In genomic region chr15:94584738-94585137, GRCm38 (mm10) we compare ENCODE assay signal across 16 mouse cellular contexts. TPM values are rescaled to one million over a fixed set of nuclear protein-coding genes. Genes with fewer than 3 reads are reported as not detected.
DNase-seq lines count a peak whose midpoint lies in the region; ATAC-seq and TF ChIP-seq lines count a peak whose summit lies in the region.
"Had no signal": no experiment of that assay in that cellular context is flagged by ENCODE, and none has a peak within 500 bp of the region (broad histone marks: within the 10 kb centered on the region; RNA-seq: fewer than 3 reads in every experiment).

No protein-coding gene starts in this region.

- intact Hi-C loops in left cerebral cortex, adult 2 months (cut with DNase I) = no loop called here
- intact Hi-C loops in left cerebral cortex, postnatal 25 days (cut with DNase I) = no loop called here

- no peak overlapping the region for H3K9ac ChIP-seq in hindbrain, embryonic 11.5 days (ENCODE audit: low read depth, low read length)
- H3K9ac ChIP-seq: hindbrain, embryonic 15.5 days; kidney, embryonic 15.5 days had no signal

- H3K9me3 ChIP-seq in hindbrain, embryonic 11.5 days (ENCODE audit: control insufficient read depth, low read length) = no peaks in the 10 kb centered on the region
- H3K9me3 ChIP-seq: hindbrain, embryonic 15.5 days; kidney, embryonic 15.5 days had no signal

- no peak overlapping the region for H3K4me3 ChIP-seq in left cerebral cortex, adult 2 months
- H3K4me3 ChIP-seq in hindbrain, embryonic 11.5 days (ENCODE audit: low read depth, low read length) = no peak overlapping the region
- H3K4me3 ChIP-seq: erythroblast, embryonic 14.5 days; hindbrain, embryonic 15.5 days; kidney, embryonic 15.5 days had no signal

- TF ChIP-seq CTCF in left cerebral cortex, adult 2 months (IDR thresholded peaks at IDR 0.05) = peak; percentile 13

- H3K36me3 ChIP-seq in hindbrain, embryonic 11.5 days (ENCODE audit: control insufficient read depth, insufficient read depth, low read length) = peaks cover 13% of the 10 kb centered on the region; the same call in 1 of the 2 replicates

- DNase-seq in left cerebral cortex, adult 2 months (ENCODE audit: extremely low spot score in 1 of 2, low spot score in 2 of 2) = no peak
- DNase-seq in left cerebral cortex, postnatal 25 days (ENCODE audit: low spot score in 2 of 2) = no peak
- DNase-seq in A20 (ENCODE audit: low read depth, low spot score) (peak; percentile 27), ES-CJ7 (ENCODE audit: low read depth, low spot score) (peak; percentile 45)
- DNase-seq in spleen, postnatal 36 days (ENCODE audit: low spot score in 2 of 2) = no peak
- DNase-seq in hindbrain, embryonic 11.5 days (ENCODE audit: low spot score) = no peak
- DNase-seq: adrenal gland, adult 8-10 months; cerebellum, postnatal 10 days; right cerebral cortex, adult 18-20 months; thymus, adult 2 months had no signal

- H3K4me1 ChIP-seq in hindbrain, embryonic 11.5 days (replicated peaks; ENCODE audit: control insufficient read depth, insufficient read depth, low read length) = no peaks in the 10 kb centered on the region

- WGBS in hindbrain, embryonic 11.5 days = 88% methylated on average over 4 of the region's 4 CpGs

- H3K27ac ChIP-seq in left cerebral cortex, adult 2 months = no peak overlapping the region
- H3K27ac ChIP-seq in hindbrain, embryonic 11.5 days (ENCODE audit: low read depth, low read length) = no peak overlapping the region
- H3K27ac ChIP-seq: hindbrain, embryonic 15.5 days; kidney, embryonic 15.5 days had no signal

- ATAC-seq in megakaryocyte progenitor cell, adult 5-6 weeks (replicated peaks; ENCODE audit: poor library complexity) = 0 out of 2 replicates have a peak, but pooled peaks have one; percentile 40
- ATAC-seq in hindbrain, embryonic 11.5 days (ENCODE audit: low FRiP score) = no peak

- H3K27me3 ChIP-seq in hindbrain, embryonic 11.5 days (ENCODE audit: control insufficient read depth, insufficient read depth, low read length) = no peaks in the 10 kb centered on the region
- H3K27me3 ChIP-seq: hindbrain, embryonic 15.5 days; kidney, embryonic 15.5 days had no signal

- H3K4me2 ChIP-seq in hindbrain, embryonic 11.5 days (replicated peaks; ENCODE audit: low read depth, low read length) = no peak overlapping the region
- H3K4me2 ChIP-seq: hindbrain, embryonic 15.5 days; kidney, embryonic 15.5 days had no signal

RNA-seq across cellular contexts. Expression of gene Twf1, which starts 5.0 kb away (rescaled TPM):
- 10 to 100 TPM; 39.2 to 46.4 TPM for total RNA-seq in left cerebral cortex, adult 2 months (2021)
- total RNA-seq in left cerebral cortex, postnatal 25 days (2021) = 10 to 100 TPM; 39.5 to 49.7 TPM
- total RNA-seq in megakaryocyte progenitor cell, adult 5-6 weeks (2015) = 43.9 and 50.1 TPM in 2 replicates
- total RNA-seq in megakaryocyte progenitor cell, adult 5-6 weeks (2017) = 27.2 and 28.1 TPM in 2 replicates
- polyA plus RNA-seq in hindbrain, embryonic 11.5 days (2014; fragmentation: Nextera tagmentation; extraction: Ambion mirVana) = 113 and 115 TPM in 2 replicates

RNA-seq across cellular contexts. Expression of gene Irak4, which starts 41.3 kb away (rescaled TPM):
- 1 to 10 TPM; 1.5 to 1.6 TPM for total RNA-seq in left cerebral cortex, adult 2 months (2021)
- 1 to 10 TPM; 1.7 to 2.1 TPM for total RNA-seq in left cerebral cortex, postnatal 25 days (2021)
- 11.8 and 14.3 TPM in 2 replicates for total RNA-seq in megakaryocyte progenitor cell, adult 5-6 weeks (2015)
- 28.7 and 31.9 TPM in 2 replicates for total RNA-seq in megakaryocyte progenitor cell, adult 5-6 weeks (2017)
- 2.5 and 3.0 TPM in 2 replicates for polyA plus RNA-seq in hindbrain, embryonic 11.5 days (2014; fragmentation: Nextera tagmentation; extraction: Ambion mirVana)

RNA-seq across cellular contexts. Expression of gene Pus7l, which starts 41.4 kb away (rescaled TPM):
- total RNA-seq in left cerebral cortex, adult 2 months (2021) = 1 to 10 TPM; 3.0 to 3.1 TPM
- 1 to 10 TPM; 2.8 to 5.1 TPM for total RNA-seq in left cerebral cortex, postnatal 25 days (2021)
- total RNA-seq in megakaryocyte progenitor cell, adult 5-6 weeks (2015) = 12.9 and 17.2 TPM in 2 replicates
- total RNA-seq in megakaryocyte progenitor cell, adult 5-6 weeks (2017) = 14.1 and 15.5 TPM in 2 replicates
- 9.0 and 10.7 TPM in 2 replicates for polyA plus RNA-seq in hindbrain, embryonic 11.5 days (2014; fragmentation: Nextera tagmentation; extraction: Ambion mirVana)

RNA-seq across cellular contexts. Expression of gene Tmem117, which starts 44.3 kb away (rescaled TPM):
- 1 to 10 TPM; 6.1 to 6.5 TPM for total RNA-seq in left cerebral cortex, adult 2 months (2021)
- 1 to 10 TPM; 8.2 to 8.8 TPM for total RNA-seq in left cerebral cortex, postnatal 25 days (2021)
- not detected in 2 replicates for total RNA-seq in megakaryocyte progenitor cell, adult 5-6 weeks (2015)
- not detected in 2 replicates for total RNA-seq in megakaryocyte progenitor cell, adult 5-6 weeks (2017)
- 2.0 and 3.3 TPM in 2 replicates for polyA plus RNA-seq in hindbrain, embryonic 11.5 days (2014; fragmentation: Nextera tagmentation; extraction: Ambion mirVana)
- total RNA-seq: megakaryocyte, adult 5-6 weeks; neutrophil, adult 5-6 weeks had no signal
- polyA plus RNA-seq: erythroblast, embryonic 14.5 days had no signal

Comparison
In these comparisons a context has a peak if more than half of its experiments do, and no peak if none do; other contexts are left out.
1. DNase-seq: peak in A20 (single experiment) and ES-CJ7 (single experiment); none in left cerebral cortex, adult 2 months (0 of 2), left cerebral cortex, postnatal 25 days (0 of 2), spleen, postnatal 36 days (0 of 2) and hindbrain, embryonic 11.5 days (single experiment).
2. RNA of gene Irak4, which starts 41.3 kb away (total RNA-seq): 11.8 to 31.9 TPM in megakaryocyte progenitor cell, adult 5-6 weeks; 1.7 to 2.1 TPM in left cerebral cortex, postnatal 25 days and 1.5 to 1.6 TPM in left cerebral cortex, adult 2 months; every median in the first group is over 4 times any median in the second.